Mouse (Mus musculus) cerebellum, adult (tissue): ENCODE results near the gene Avil.
A peak's percentile ranks its signal among the peaks of the same experiment; 100 is the strongest.

Source experiments
- ATAC-seq: cut with Nextera tagmentation; 2 replicates; pipeline ENCODE4 v1.9.2; 2017; ENCODE audit warnings: mild to moderate bottlenecking, moderate library complexity, mixed read lengths; ENCODE audit not compliant: insufficient number of reproducible peaks, low FRiP score, low TSS enrichment

Avil gene

DNA sequence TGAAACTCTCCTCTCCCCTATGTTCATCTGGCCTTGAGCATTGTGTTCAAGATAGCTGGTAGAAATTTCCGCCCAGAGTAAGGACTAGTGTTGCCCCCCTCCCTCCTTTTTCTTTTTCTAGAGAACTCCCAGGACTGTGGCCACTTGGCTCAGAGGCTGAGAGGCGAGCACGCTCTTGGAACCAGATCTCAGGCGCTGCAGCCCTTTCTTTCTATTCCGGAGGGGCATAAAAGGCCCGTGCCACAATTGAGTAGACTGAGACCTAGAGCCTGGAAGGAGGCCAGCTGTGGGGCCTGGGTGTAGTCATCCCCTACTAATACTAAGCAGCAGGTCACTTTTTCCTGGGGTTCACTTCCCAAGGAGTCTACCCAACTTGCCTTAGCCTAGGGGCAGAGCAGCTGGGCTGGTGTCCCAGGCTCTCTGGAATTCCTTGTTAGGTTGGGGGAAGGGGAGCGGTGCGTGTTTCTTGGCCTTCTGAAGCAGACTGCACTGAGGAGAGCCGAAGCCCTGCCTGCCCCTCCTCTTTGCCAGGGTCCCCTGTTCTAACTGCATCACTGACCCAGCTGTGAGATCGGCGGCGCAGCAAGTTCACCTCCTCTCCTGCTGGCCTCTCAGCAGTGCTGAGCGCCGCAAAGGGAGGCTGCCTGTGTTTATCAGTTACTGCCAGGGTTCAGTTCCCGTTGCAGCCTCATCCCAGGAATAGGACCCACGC lies 20.1 kb upstream of the Avil start:
- no peak for ATAC-seq

DNA sequence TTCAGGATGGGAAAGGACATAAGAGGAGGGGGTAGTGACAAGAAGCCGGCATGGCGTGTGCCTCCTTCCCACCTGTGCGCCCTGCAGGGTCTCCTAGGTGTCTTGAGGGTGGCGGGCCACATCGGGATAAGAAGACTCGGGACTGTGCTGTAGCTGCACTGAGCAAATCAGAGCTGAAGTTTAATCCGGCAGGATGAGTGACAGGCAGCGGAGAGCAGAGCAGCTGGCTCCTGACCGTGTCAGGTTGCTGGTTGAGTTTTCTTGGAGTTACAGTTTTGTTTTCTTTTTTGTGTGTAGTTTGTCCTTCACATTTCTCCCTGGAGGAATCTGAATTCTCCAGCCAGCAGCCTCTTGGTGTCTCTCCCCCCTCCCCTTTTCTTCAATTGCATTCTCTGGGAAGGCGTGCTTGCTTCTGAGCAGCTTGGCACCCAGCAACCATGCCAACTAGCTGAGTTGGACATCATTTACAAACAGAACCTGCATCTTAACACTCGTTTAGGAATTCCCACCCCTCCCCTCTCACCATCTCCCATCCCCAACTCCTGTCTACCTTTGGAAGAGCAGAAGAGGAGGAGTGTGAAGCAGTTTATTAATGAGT lies 19.5 kb upstream of the Avil start:
- ATAC-seq, result no peak

DNA sequence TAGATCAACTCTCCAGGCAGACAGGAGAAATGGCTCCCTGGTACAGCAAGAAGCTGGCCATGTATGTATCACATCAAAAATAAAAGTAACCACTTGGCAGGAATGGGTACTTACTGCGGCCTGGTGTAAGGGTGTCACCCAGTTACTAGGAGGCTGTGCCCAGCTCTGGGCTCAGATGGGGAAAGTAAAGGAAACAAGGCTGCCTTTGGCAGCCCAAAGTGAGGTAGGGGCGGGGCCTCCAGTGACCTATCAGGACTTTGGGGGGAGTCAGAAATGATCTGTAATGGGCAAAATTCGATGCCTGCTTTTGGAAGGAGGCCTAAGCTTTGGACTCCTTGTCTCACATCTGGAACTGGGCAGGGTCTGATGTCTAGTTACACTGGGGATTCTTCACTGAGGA lies 18.8 kb upstream of the Avil start:
- ATAC-seq, result no peak

DNA sequence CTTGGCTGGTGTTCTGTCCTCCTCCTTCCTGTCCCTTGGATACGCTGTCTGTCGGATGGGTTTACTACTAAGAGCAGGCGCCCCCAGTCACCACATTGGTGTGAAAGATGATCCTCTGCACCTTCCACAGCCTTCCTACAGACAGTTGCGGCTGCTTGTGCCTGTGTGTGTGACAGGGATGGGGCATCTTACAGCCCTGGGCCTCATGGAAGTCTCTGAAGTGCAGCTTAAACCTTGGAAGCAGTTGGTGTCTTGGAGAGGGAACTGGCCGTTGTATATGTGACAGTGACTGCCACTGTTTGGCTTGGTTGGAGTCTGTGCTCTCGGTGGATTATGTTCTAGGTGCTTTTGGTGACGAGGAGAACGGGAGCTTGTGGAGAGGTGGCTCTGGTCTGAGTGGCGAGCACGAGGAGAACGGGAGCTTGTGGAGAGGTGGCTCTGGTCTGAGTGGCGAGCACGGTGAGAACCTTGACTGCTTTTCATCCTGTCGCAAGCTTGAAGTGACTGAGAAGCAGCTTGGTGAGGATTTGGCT lies 17.2 kb upstream of the Avil start:
- no peak for ATAC-seq

DNA sequence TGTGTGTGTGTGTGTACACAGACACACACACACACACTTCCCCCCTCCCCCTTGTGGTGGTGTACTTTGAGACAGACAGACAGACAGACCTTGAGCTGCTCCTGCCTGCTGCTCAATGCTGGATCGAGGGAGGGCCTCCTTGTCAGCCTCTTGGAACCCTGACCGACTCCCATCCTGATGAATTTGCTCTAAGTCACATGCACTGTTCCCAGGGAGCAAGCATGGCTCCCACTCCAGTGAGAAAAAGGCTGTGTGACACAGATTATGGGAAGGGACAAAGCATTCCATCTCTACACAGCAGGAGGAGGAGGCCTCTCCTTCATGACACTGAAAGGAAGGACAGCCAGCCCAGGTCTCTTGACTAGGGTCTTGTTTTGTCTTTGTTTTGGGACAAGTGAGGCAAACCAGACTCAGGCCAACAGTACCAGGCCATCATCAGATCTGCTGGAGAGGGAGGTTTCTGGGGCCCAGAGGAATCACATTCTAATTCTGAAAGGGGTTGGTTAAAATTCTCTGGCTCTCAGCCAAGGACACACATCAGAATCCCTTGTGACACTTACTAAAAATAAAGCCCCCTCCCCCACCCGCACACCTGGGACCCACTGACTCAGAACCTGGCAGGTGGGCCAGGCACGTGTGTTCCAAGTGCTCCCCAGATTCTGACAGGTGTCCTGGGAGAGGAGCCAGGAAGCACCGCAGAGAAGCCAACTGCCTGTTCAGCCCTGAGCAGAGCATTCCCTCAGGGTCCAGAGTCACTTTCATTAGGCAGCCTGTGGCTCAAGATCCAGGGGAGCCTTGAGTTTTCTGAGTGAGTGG lies 16.1 kb upstream of the Avil start:
- no peak for ATAC-seq

DNA sequence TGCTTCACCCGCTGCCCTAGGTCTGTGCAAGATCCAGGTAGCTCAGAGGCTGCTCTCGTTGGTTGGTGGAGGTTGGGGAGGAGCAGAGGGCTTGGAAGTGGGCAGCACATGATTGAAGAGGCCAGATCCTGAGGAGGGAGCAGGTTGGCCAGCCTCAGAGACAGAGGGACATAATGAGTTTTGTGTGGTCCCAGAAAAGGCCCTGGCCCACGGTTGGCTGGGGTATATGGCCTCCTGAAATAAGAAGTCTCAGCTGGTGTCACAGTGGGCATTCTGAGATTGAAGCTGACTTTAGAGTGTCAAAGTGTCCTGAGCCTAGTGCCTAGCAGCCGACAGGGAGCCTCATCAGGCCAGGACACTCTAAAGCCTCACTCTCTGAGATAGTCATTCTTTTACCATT lies 15.4 kb upstream of the Avil start:
- ATAC-seq, result no peak

DNA sequence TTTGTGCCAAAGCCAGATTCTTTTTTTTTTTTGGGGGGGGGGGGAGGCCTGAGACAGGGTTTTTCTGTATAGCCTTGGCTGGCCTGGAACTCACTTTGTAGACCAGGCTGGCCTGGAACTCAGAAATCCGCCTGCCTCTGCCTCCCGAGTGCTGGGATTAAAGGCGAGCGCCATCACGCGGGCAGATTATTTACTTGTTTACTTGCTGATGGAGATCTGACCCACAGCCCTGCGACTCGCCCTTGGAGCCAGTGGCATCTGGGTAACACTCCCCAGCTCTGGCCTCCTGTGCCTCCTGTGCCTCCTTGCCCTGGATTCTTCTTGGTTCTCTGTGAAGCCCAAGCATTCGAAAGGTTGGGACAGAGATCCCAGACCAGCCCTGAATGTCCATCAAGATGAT lies 14.9 kb upstream of the Avil start:
- ATAC-seq, result no peak

DNA sequence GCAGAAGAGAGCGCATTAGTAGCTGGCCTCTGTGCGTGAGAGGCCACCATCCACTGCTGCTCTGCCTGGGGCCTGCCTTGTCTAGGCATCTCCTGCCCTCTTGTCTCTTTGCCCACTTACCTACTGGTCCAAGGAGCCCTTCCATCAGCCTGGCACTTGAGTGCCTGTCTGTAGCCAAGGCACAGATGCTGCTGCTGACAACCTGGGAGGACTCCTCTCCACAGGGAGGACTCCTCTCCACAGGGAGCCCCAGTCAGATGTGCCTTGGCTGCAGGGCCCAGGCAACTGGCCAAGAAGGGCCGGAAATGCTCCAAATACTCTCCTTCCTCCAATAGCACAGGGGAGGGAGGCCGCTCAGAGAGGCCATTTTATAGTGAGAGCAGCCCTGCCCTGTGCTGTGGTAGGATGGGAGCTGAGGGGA lies 14.0 kb upstream of the Avil start:
- peak; percentile 47 for ATAC-seq

DNA sequence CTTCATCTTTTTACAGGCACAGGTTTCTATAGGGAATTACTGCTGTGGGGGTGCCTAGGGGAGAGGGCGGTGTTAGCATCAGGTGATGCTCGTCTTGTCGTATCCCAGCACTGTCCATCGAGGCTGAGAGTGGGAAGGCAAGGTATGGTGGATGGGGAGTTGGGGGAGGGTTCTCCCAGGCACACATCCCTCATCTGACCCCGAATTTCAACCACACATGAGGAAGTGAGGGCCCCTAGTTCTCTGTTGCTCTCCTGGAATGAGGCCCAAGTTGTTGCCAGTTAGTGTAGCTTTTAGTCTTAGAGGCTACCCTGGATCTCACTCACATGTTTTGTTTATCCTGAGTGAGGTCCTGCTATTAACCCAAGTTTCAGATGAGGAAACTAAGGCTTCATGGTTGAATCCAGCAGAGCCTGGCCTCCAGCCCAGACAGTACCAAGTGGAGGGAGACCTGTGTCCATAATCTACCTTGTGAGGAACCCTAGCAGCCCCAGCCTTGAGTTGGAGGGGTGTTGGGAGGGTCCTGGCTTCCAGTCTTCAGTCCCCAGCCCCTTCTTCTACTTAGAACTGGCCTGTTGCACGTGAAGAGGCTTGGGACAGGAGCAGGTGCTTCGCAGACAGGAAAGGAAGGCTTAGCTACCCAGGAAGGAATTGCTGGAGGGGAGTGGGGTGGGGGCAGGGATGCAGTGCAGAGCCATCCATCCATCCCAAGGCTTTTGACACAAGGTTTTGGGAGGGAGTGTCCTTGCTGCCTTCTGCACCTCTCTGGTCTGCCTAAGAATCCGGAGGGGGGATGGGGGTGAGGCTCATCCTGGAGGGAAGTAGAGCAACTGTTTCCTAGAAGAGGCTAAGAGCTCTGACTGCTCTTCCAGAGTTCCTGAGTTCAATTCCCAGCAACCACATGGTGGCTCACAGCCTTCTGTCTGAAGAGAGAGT lies 13.1 kb upstream of the Avil start:
- ATAC-seq, result no peak

DNA sequence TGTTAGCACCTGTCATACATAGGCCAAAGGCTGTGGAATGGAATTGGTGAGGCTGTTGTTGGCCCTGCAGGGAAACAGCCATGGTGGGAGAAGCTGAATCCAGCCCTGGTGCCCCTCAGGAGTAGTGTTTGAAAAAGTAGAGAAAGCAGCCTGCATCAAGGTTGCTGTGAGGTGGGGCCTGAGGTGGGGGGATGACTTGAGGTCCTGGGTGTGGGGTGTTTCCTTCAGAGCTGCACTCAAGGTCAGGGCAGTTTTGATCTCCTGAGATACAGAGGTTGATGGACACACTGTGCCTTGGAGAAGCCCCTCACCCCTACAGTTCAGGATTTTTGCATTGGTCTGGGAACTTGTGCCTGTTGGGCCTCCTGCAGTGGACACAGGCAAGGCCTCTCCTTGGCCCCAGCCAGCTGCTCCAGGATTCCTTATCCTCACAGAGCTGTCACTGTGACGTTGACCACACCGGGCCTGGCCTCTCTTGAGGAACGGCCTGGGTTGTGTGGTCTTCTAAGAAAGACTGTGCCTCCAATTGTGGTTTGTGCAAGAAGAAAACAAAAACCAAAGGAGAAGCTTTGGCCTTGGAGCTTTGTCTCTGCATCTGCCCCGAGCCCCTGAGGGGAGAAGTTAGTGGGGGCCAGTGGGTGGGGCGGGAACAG lies 11.9 kb upstream of the Avil start:
- no peak for ATAC-seq

DNA sequence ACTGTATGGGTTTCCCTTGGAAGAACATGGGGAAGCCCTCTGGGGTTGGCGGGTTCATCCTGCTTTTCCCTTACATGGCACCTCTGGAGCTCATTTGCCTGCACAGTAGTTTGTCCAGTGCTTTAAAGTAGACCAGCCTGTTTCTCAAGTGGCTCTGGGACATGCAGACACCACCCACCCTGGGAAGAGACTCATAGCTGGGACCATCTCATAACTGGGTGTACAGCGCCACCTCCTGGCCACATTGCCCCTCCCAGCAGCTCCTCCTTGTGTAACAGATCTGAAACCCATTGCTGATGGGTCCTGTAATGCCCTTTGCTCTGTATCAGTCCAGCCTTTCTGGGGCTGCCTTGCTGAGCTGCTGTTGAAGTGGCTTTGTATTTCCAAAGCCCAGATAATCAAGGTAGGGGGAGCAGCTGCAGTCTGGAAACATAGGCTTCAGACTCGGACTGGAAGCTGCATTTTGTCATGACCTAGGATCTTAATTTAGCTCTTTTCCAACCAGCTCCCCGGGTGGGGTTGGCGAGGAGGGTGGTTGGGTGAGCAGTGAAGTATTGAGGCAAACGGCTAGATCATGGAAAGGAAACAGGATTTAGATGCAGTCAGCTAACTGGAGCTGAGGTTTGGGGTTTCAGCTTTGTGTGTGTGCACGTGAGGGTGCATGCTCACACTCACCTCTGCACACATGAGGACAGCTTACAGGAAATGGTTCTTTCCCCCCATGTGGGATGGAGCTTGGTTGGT lies 10.0 kb upstream of the Avil start:
- peak; percentile 53 for ATAC-seq

DNA sequence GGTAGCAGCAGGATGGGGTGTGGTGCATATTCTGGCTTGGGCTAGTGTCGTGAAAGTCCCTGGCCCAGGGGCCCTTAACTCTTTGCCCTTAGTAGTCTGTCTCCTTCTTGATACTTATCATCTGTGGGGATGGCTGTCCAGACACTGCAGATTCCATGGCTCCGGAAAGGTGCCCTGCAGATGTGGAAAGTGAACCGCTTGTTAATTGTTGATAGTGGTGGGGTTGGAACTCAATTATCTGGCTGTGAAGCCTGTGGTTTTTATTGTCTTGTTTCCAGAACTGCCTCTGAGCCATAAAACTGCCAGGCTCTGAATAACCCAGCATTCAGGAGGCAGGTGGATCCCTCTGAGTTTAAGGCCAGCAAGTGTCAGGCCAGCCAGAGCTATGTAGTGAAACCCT lies 8.8 kb upstream of the Avil start:
- ATAC-seq, result no peak

DNA sequence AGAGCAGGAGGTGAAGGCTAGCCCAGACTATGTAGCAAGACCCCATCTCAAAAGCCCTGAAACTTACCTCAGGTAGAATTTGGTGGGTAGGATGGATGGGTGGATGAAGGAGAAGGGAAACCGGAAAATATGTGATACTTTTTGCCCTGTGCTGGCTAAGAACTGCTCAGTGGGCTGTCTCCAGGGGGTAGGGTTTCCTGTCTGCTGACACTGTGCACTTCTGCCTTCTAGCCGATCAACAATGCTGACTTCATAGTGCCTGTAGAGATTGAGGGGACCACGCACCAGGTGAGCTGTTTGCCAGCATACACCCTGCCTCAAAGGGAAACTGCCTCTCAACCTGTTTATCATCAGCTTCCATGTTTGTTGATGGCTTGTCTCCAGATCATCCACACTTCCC lies 6.9 kb upstream of the Avil start:
- no peak for ATAC-seq

DNA sequence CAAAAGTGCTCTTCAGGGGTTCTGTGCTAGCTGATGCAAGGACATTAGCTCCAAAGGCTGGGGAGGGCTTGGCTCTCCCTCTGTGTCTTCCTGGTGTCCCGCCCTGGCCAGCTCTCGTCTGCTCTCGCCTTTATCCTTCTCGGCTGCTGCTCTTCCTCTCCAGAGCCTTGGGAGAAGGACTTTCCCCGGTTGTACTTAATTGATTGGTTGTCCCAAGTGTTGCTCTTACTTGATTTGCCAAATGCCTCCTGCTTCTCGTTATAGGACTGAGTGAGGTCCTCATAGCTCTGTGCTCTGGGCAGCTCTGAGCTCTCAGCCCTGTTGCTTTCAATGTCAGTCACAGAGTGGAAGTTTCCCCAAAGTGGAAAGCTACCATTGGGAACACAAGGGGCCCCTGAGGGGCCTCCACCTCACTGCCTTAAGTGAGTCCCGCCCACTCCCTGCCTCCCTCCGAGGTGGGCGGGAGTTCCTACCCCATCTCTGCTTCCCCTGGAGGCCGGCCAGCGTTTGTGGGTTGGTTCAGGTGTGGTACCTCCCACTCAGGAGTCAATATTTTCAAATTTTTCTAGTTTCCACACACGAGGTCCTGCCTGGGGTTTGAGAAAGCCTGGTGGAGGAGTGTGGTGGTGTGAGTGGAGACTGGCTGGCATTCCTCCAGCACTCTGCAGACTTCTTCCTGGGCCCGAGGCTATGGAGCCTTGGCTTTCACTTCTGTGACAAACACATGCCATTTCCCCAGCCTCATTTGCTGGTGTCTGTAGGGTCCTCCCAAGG lies 3.0 kb upstream of the Avil start:
- no peak for ATAC-seq

DNA sequence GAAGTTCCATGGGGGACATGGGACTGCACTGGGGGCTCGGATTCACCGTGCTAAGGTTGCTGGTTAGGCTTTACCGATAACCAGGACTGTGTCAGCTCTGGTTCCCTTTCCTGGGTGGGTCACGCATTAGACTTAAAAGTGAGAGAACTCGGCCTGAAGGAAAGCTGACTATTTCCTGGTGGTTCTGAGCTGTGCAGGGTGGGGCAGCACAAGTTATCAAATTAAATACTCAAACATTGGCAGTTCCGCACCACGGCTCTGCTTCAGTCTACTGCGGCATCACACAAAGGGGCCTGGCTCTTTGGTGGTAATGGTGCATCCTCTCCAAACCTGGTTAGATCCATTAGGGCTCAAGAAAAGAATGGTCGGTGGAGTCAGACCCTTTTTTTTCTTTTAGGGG lies 788 bp downstream of the Avil start:
- ATAC-seq, result no peak

DNA sequence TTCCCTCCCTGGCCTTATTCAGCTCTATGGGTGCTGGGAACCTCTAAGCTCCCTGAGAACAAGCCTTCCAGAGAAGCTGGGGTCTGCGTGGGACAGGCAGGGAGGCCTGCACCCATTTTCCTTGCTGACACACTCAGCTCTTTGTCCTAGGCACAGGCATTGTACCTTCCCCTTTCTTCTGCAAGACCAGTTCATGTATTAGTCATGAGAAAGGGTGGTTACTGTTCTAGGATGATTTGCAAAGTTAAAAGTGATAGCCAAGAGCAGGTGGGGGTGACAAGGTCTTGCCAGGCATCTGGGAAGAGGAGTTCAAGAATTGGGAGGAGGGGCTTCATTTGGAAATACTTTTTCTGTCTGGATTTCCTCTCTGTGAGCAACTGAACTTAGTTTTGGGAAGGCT lies 1.5 kb downstream of the Avil start:
- no peak for ATAC-seq

DNA sequence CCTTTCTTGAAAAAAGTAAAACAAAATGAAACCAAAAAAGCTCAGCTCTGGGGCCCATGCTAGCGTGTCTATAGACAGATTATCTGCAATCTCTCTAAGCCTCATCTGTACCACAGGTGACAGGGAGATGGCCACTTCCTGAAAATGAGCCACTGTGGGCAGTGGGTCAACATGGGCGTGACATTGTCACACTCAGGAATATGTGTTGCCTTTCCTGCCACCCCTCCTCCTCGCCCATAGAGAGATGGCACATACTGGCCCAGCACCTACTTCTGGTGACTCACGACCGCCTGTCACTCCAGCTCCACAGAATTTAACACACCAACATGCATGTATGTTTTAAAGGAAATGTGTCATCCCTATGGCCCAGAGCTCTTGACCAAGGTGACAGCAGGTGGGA lies 2.3 kb downstream of the Avil start:
- no peak for ATAC-seq

DNA sequence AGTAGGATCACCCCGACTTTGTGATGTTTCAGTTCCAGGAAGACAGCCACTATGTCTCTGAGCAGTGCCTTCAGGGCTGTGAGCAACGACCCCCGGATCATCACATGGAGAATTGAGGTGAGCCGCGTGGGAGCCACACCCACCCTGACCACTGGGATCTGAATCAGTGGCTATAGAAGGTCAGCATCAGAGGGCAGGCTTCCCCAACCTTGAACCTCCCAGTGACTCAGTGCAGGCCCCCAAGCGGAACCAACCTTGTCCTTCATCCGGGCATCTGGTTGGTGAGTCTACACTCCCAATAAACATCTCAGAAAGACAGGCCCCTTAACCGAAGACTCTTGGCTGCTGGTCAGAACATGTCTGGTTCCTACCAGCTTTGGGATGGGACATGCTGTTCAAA lies 2.8 kb downstream of the Avil start:
- no peak for ATAC-seq
